Mouse (Mus musculus) myocyte (in vitro differentiated cells): Measurements from ENCODE around the gene Mt1.

Experiments used
- POLR2A ChIP-seq: IDR thresholded peaks from one replicate; pipeline ENCODE4 v1.6.1; 2011; ENCODE audit warnings: low read depth, mild to moderate bottlenecking, control low read depth, moderate library complexity; ENCODE audit not compliant: insufficient read length
- TCF12 ChIP-seq: IDR thresholded peaks from one replicate; pipeline ENCODE4 v1.6.1; 2011; ENCODE audit warnings: mild to moderate bottlenecking, control low read depth; ENCODE audit not compliant: poor library complexity, insufficient read depth, severe bottlenecking

GRCm38 (mm10) chr8:94199202-94199869, 20.5 kb downstream of the Mt1 start:
- TF ChIP-seq POLR2A (no peak), TCF12 (no peak)
